Mouse (Mus musculus) frontal cortex, adult (tissue): ENCODE data around the gene Ywhab.

ENCODE experiments used
- ATAC-seq: cut with Nextera tagmentation; 2 replicates; pipeline ENCODE4 v1.9.2; 2017; ENCODE audit warnings: mild to moderate bottlenecking, moderate library complexity, mixed read lengths; ENCODE audit not compliant: low TSS enrichment

The Ywhab gene

DNA sequence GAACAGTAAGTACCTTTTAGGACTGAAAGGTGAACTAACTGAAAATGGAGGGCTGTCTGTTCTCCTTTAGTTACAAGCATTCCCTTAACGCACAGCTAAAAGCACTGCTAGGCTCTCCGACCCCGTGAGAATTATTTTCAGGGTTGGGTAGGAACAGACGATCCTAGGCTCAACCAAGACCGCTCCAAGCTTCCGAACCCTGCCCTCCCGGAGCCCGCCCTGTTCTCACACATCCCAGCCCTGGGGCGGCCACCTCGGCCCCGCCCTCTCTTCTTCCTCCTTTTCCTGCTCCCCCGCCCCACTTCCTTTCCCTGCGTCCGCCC, at the start of gene Ywhab:
TSS of gene Ywhab (plus strand) at position 307 of the 323 bp plus-strand sequence.
- no peak; the same call in 1 of the 2 replicates for ATAC-seq

DNA sequence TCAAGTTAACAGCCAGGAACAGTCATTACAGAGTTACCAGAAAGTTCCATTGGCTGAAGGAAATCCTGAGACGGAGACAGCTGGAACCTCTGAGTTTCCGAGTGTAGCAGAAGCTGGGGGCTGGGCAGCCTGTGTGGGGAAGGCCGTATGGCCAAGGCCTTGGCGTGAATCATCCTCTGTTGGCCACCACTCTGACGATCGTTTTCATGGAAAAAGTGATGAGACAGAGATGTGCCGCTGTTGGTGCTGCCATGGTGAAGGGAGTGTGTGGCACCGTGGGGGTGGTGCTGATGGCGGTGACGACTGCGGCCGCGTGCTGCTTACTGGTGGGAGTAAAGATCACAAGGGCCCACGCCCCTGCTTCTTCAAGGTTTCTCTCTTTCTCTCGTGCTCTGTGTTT, 48.5 kb upstream of the Ywhab start:
- ATAC-seq: no peak; the same call in 1 of the 2 replicates

DNA sequence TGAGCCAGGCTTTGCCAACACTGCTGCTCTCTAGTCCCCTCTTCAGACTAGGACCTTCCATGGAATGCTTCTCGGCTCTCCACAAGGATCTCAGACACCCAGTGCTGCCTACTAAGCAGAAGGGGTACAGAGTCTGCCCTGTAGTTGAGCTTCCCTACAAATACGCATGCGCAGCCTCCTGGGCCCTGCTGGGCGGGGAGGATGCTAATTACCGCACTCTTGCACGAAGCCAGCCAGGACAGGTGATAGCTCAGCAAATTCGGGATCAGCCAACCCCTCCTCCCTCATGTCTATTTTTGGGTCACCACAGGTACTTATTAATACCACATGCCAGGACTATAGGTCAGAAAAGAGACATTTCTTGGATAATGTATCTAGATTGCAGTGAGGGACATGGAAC, 46.8 kb upstream of the Ywhab start:
- no peak for ATAC-seq

DNA sequence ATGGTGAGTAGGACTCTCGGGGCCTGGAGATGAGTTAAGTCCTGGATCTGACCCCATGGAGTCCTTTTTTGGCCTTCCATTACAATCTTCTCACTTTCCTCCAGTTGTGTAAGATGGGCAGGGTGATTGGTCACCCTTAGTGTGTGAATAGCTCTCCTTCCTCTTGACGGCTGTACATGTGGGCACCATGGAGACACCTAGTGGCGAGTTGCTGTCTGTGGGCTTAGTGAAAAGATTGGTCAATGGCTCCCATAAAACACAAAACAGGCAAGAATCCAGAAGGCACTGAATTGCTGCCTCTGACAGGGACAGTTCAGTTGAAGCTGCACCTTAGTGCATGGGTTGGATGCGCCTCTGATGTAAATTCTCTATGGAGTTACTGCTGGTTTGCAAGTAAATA, 43.0 kb upstream of the Ywhab start:
- ATAC-seq: peak; percentile 97

DNA sequence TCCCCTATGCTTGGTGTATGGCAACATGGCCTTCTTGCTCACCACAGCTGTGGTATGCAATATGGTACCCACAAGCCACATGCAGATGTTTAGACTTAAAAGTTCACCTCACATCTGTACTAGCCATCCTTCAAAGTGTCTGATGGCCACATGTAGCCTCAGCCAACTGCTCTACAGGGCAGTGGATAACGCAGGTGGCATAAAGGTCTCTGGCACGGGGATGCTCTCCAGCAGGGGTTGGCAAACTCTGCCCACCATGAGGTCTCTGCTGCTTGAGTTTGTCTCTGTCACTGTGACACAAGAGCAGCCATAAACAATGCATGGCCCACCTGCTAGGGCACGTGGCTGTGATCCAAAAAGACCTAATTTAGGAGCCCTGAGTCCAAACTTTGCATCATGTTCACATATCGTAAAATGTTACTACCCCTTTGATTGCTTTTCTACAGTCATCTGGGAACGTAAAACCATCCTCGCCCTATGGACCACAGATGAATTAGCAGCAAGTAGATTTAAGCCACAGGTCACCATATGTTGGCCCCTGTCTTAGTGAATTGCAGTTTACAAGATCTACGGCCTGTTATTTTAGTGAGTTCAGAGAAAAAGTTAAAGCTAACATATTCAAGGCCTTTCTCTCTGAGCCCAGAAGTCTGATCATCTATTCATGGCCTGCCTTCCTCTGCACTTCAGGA, 41.0 kb upstream of the Ywhab start:
- ATAC-seq: no peak

DNA sequence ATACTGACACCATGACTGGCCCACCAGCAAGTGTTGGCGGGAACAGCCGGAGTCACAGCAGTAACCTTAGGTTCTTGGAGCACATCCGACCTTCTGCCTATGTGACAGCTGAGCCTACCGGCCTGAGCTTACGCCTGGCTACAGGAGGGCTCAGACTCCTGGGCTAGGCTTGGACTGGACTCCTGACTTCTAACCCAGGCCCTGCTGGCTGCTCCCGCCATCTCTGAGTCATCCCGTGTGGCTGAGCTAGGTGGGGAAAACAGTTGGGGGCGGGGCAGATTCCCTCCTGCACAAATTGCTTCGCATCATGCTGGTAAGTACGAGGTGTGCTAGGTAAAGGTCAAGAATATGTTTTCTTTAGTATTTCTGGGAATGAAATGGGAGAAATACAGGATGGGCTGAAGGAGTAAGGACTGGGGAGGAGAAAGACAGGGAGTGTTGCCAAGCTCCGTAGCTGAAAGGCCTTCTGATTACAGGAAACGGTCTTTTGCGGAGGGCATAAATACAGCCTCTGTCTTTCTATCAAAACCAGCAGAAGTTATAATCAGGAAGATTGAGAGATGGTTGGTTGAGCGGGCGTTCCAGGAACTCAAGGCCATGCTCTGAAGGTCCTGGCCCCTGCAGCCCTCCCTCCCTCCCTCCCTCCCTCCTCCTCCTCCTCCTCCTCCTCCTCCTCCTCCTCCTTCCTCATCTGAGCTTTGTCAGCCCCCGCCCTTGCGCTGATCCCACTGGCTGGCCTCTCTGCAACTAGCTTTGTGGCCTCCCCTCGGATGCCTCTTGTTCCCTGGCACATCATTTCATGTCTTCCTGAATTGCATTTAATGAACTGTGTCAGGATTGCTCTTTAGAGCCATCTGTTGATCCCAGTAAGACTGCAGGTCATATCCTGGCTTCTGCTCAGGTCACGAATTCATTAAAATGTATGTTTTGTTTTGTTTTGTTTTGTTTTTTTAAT, 29.9 kb upstream of the Ywhab start:
- ATAC-seq: no peak

DNA sequence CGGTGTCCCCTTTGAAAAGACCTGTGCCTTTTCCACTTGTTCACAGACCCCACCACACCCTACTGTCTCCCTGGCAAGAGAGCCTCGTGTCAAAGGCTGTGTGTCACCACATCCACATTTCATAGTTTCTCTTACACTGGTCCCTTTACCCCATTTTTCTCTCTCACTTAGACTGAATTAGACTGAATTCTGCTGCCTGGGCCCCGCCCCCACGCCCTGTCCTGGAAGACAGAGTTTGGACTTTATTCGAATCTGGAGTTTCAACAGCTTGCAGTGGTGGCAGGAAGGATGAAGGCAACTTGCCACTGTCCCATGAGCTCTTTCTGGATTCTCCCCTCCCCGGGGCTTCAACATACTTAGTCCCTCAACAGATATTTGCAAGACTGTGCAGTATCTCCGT, 29.1 kb upstream of the Ywhab start:
- no peak for ATAC-seq

DNA sequence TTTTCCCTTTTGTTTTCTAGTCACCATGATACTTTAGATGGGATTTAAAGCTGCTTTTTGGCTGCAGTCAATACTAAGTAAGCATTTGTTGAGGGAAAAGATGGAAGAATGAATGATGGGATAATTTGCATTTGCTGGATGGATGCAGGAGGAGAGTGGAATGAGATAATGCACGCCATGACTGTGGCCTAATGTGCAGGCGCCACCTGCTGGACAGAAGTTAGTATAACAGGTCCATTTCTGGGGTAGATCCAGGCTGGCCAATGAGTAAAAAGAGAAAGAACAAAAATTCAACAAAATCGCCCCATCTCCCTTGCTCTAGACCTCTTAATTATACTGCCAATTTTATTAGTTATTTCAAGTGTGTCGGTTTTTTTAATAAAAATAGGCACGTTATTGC, 26.2 kb upstream of the Ywhab start:
- ATAC-seq: peak; percentile 65

DNA sequence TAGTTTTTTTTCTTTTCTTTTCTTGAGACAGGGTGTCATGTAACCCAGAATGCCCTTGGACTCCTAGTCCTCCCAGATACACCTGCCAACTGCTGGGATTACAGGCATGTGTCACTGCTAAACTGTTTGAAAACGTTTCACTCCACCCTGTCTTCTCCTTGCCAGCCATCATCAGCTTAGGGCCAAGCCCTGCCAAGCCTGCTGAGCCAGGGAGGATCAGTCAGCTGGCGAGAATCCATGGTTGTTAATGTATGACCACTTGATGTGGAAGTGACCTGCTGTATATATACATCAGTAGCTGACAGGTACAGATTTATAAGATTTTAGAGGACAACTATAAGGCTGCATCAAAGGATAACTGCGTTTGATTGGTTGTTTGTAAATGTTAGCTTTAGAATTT, 24.4 kb upstream of the Ywhab start:
- no peak for ATAC-seq

DNA sequence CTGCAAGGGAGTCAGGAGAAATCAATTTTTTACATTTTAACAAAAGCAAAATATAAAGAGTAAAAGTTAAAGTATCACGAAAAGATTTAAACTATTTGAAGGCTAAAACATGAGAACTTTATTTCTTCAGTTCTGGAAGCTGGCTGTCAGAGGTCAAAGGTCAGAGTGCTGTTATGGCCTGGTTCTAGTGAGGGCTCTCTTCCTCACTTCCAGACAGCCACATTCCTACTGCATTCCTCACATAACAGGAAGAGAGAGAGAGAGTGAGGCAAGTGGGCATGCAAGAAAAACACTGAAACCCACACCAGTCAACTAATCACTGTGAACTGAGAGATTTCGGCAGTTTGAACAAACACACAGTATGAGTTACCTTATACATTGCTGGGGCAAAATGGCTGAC, 20.7 kb upstream of the Ywhab start:
- no peak for ATAC-seq

DNA sequence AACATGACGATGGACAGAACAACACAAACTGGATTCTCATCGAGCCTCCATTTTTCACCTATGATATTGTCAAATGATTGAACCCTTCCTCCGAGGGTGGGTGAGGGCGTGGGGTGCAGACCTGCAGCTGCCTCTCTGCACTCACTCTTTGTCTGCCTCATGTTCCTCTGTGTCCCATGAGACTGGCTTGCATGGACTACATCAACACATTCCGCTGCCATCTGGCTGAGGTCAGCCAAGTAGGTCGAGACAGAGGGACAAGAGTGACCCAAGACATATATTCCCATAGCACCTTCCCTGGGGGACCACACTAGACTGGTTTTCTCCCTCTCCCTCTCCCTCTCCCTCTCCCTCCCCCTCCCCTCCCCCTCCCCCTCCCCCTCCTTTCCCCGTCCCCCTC, 18.3 kb upstream of the Ywhab start:
- no peak for ATAC-seq

DNA sequence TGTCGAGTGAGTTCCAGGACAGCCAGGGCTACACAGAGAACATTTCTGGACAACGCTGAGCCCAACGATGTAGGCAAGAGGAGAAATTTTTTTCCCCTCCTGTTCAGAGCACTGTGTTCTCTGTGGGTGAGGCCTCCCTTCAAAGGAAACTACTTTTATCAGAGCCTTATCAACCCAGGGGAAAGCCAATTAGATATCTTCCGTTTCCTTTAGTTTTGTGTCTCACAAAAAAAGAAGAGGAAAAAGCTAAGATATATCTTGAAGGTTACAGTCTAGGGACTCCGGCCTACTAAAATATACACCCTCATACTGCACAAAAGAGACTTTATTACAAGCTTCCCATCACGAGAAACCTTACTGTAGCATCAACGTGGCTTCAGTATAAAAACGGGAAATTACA, 7.5 kb upstream of the Ywhab start:
- ATAC-seq: no peak

DNA sequence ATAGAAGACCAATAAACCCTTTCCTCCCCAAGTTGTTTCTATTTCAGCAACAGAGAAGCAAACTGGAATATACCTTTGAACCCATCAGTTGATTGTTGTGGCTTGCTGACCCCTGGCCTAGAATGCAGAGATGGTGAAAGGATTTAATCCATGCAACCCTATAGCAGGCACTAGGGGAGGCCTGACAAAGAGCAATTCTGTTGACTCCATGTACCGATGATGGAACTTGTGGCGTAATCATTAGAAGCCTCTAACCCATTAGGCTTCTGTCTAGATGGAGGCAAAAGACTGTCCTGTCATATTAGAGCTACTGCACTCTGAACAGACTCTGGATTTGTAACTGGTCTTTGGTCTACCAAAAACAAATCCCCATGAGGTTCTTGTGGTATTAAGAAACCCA, 1.9 kb upstream of the Ywhab start:
- ATAC-seq: no peak

DNA sequence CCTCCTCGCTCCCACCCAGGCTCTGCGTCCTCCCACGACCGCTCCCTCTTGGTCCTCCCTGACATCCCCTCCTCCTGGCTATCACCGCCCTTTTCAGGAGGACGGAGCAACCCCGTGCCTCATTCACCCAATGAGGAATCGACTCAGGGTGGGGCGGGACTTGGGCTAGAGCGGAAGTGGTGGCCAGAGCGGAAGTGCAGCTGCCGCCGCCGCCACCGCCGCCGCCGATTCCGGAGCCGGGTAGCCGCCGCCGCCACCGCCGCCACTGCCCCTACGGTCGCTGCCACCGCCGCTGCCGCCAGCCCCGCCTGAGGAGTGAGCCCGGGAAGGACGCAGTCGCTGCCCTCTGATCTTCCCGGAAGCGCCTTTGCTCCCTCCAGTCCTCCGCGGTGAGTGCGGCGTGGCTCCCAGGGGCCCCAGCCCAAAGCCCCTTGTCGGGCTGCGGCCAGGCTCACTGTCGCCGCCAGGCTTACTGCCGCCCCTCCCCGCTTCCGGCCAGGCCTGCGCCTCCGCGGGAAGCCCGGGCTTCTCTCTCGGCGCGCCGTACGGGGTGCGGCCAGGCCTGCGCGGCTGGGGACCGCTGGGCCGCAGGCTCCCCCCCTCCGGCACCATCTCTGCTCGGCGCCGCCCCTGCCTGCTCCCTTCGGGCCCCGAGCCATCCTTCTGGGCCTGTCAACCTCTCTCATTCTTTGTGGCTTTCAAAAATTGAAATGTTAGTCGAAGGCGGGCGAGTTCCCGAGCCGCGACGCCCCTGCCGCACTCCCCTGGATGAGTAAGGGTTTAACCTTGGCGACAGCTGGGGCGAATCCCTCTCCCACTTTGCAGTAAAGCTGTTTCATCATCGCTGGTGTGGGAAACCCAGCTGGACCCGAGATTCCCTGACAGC, 460 bp downstream of the Ywhab start:
- peak; percentile 96 for ATAC-seq

DNA sequence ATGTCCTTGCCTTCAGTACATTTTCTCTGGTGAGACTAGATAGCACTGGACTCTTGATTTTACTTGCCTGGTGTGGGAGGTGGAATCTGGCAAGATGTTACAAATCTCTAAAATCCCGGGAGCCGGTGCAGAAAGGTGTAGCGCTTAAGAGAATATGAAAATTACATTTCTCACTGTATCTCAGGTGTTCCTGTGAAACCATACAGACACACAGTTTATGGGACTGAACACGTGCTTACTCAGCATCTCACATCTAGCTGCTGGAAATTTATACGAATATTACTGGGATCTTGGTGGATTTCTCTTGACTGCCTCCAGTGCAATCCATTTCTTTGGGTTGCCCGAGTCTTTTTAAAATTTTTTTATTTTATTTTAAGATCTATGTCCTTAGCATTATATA, 1.5 kb downstream of the Ywhab start:
- ATAC-seq: no peak

DNA sequence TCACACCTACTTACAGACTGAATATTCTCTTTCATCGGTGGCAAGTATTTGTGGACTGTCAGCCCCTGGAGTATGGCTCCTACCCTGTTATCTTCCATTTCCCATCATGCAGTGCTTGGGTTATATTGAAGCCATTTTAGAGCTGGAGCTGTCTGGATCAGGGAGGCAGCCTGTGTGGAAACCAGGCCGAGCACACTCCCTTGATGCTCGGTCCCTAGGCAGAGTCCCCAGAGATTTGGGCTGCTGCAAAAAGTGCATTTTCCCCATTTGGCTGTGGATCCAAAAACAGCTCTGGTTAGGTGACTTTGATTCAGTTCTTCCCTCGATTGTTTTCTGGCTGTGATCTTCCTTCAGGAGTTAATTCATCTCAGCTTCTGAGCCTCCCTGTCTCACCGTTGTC, 2.1 kb downstream of the Ywhab start:
- ATAC-seq: no peak

DNA sequence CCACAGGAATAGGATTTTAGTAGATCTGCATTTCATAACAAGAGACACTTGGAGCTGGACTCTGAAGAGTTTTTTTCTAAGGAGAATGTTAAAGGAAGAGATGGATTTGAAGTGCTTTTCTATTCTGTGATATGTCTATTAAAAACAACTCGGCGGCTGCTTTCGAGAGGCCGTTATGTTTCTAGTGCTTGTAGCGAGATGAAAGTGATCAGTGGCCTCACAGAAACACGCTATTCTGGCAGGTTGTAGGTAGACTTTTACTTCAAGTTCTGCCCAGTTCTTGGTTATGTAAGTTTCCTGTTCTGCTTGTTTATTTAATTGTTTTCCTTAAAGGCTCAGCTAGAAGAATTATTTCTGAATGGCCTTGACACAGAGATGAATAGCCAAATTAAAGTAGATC, 4.2 kb downstream of the Ywhab start:
- no peak for ATAC-seq

DNA sequence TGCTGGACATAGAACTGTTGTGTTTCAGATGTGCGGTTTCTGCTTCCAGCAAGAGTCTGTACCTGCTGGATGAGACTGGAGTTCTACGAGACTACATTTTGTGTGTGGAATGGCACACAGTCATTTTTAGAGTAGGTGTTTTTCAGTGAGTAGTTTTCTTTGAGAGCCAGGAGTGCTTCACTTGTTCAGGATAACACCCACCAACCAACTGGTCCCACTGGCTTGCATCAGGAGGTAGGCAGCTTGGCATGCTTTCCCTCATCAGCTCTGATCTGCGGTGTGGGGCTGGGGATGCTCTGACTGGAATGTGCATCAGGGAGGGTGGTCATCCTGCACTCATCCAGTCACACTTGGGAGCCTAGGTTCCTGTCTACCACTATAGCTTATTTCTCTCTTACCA, 7.9 kb downstream of the Ywhab start:
- peak; percentile 87 for ATAC-seq

DNA sequence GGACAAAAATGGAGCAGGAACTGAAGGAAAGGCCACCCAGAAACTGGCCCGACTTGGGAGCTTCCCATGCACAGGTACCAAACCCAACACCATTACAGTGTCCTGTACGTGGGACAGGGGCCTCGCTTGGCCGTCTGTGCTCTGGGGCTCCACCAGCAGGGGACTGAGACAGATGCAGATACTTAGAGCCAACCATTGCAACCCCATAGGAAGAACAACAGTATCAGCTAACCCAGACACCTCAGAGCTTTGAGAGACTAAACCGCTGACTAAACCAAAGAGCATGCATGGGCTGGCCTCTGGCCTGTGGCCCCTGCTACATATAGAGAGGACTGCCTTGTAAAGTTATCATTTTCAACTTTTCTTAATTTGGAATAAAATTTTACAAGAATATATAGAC, 9.7 kb downstream of the Ywhab start:
- no peak for ATAC-seq

DNA sequence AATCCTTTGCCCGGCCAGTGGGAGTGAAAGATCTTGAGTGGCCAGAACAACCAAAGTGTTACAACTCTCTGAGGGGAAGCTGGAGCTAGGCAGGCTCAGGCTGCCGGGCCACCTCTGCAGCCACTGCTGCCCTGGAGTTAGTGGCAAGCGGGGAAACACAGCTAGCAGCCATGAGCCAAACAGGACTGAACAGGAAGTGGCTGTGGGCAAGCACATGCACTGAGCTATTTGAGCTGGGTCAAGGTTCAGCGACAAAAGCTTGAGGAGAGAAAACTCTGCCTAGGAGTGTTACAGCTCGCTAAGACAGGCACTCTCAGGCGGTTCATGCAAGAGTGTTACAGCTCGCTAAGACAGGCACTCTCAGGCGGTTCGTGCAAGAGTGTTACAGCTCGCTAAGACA, 12.2 kb downstream of the Ywhab start:
- no peak for ATAC-seq

DNA sequence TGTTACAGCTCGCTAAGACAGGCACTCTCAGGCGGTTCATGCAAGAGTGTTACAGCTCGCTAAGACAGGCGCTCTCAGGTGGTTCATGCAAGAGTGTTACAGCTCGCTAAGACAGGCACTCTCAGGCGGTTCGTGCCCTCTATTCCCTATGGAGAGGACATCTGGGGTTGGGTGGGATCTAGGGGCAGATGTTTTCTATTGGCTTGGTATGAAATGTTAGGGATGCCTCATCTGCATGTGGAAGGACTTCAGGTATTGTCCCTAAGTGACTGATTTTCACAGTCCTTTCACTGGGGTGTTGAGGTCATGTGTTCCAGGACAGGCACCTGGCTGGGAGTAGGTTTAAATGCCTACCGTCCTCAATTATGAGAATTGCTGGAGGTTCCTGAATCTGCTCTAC, 12.8 kb downstream of the Ywhab start:
- ATAC-seq: no peak

DNA sequence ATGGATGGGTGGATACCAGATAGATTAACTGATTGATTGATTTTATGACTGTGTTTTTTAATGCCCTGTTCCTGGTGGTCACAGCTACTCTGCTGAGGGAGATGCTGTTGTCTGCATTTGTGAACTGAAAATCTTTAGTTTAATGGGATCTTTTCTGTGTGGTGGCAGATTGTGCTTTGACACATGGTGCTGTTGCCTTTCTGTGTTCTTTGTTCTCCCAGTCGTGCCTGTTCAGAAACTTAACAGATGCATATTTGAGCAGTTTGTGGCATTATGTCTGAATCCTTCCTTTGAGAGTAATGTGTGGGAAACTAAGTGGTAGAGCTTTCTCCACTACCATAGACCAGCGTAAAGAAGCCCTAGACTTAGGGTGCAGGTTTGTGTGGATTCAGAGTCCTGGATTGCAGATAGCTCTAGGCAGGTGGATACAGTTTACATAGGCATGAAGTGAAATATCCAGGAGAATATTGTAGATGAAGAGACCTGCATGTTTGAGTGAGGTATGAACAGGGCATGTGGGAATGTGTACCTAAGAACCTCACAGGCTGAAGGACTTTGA, 13.3 kb downstream of the Ywhab start:
- peak; percentile 50 for ATAC-seq
